In genomic region chr9:107908410-107909158, GRCm38 (mm10) we compare ENCODE assay signal across 8 mouse cellular contexts. TPM values are rescaled to one million over a fixed set of nuclear protein-coding genes. Genes with fewer than 3 reads are reported as not detected.
DNase-seq lines count a peak whose midpoint lies in the region; ATAC-seq and TF ChIP-seq lines count a peak whose summit lies in the region.

No protein-coding gene starts in this region.

- intact Hi-C loops in left cerebral cortex, postnatal 25 days (cut with DNase I), result no loop called here

- WGBS in heart, embryonic 14.5 days, result 34% methylated on average over 18 of the region's 18 CpGs
- 31% methylated on average over 18 of the region's 18 CpGs for WGBS in lung, embryonic 15.5 days
- WGBS in cerebellum, adult 2 months, result 43% methylated on average over 18 of the region's 18 CpGs

- H3K4me1 ChIP-seq in MEL (ENCODE audit: control insufficient read depth in 1 of 2, insufficient read depth in 2 of 2, low read length in 2 of 2), result peaks cover 5 to 38% of the 10 kb centered on the region in 2 experiments
- peaks cover 34 to 39% of the 10 kb centered on the region in 2 experiments for H3K4me1 ChIP-seq in heart, embryonic 14.5 days (ENCODE audit: control insufficient read depth in 2 of 2, insufficient read depth in 2 of 2, low read length in 2 of 2)
- peaks cover 43% of the 10 kb centered on the region for H3K4me1 ChIP-seq in lung, embryonic 15.5 days
- no peaks in the 10 kb centered on the region for H3K4me1 ChIP-seq in cerebellum, adult 2 months (ENCODE audit: control insufficient read depth, insufficient read depth, low read length)

- peak overlapping the region; percentile 80 for H3K4me2 ChIP-seq in heart, embryonic 14.5 days (ENCODE audit: low read length)
- H3K4me2 ChIP-seq in lung, embryonic 15.5 days, result peak overlapping the region; percentile 87

- peak; percentile 52 for DNase-seq in adrenal gland, postnatal 10 days
- no peak for DNase-seq in adrenal gland, adult 8-10 months
- DNase-seq in MEL (ENCODE audit: low read depth, low spot score), result peak; percentile 92
- no peak for DNase-seq in c-Kit-positive CD71-positive TER-119-positive erythroid progenitor cells, embryonic 14.5 days (ENCODE audit: low spot score)
- DNase-seq in left cerebral cortex, postnatal 25 days (ENCODE audit: low spot score in 2 of 2), result no peak
- no peak for DNase-seq in cerebellum, adult 2 months

- peak overlapping the region; percentile 52 to 53 for H3K4me3 ChIP-seq in MEL (ENCODE audit: control insufficient read depth in 1 of 2, insufficient read depth in 1 of 2, low read depth in 2 of 2, low read length in 2 of 2)
- H3K4me3 ChIP-seq in heart, embryonic 14.5 days (ENCODE audit: control insufficient read depth in 1 of 2, insufficient read depth in 1 of 2, low read depth in 1 of 2, low read length in 2 of 2), result peak overlapping the region; percentile 14 to 28; a peak in 3 of 4 replicates
- H3K4me3 ChIP-seq in lung, embryonic 15.5 days, result peak overlapping the region; percentile 46
- H3K4me3 ChIP-seq in cerebellum, adult 2 months (replicated peaks; ENCODE audit: insufficient read depth, low read depth, low read length), result no peak overlapping the region

- TF ChIP-seq RAD21 in MEL (IDR thresholded peaks at IDR 0.05; ENCODE audit: low read depth, low read length), result no peak

- H3K27ac ChIP-seq in MEL (ENCODE audit: control insufficient read depth, low read depth, low read length), result peak overlapping the region; percentile 95
- H3K27ac ChIP-seq in heart, embryonic 14.5 days (replicated peaks in 1 of 2; ENCODE audit: control insufficient read depth in 1 of 2, insufficient read depth in 1 of 2, low read depth in 2 of 2, low read length in 2 of 2), result peak overlapping the region; percentile 15 to 41; a peak in 1 of 4 replicates
- peak overlapping the region; percentile 45 for H3K27ac ChIP-seq in lung, embryonic 15.5 days
- no peak overlapping the region for H3K27ac ChIP-seq in cerebellum, adult 2 months (ENCODE audit: insufficient read depth, low read length)

- H3K9ac ChIP-seq in MEL (ENCODE audit: control insufficient read depth, low read depth, low read length, poor library complexity, severe bottlenecking), result peak overlapping the region; percentile 66
- H3K9ac ChIP-seq in heart, embryonic 14.5 days (ENCODE audit: low read length), result peak overlapping the region; percentile 14
- peak overlapping the region; percentile 13; the same call in 1 of the 2 replicates for H3K9ac ChIP-seq in lung, embryonic 15.5 days

- no peaks in the 10 kb centered on the region; the same call in 1 of the 2 replicates for H3K79me2 ChIP-seq in MEL (ENCODE audit: control insufficient read depth, insufficient read depth, low read length, poor library complexity)

- TF ChIP-seq POLR2A in MEL (IDR thresholded peaks at IDR 0.05; ENCODE audit: control insufficient read depth in 1 of 2, insufficient read depth in 1 of 2, low read depth in 1 of 2, low read length in 2 of 2, poor library complexity in 1 of 2), result peak; percentile 32 to 61; a peak in 2 of 4 replicates
- TF ChIP-seq POLR2A in cerebellum, adult 2 months (IDR thresholded peaks at IDR 0.05; ENCODE audit: borderline replicate concordance, insufficient read depth, low read length), result no peak

- TF ChIP-seq CTCF in MEL (IDR thresholded peaks at IDR 0.05 in 2 of 3, conservative IDR thresholded peaks at IDR 0.05 in 1 of 3; ENCODE audit: control insufficient read depth in 1 of 3, insufficient read depth in 1 of 3, low read depth in 2 of 3, low read length in 3 of 3, poor library complexity in 1 of 3, severe bottlenecking in 1 of 3), result no peak
- TF ChIP-seq CTCF in cerebellum, adult 2 months (IDR thresholded peaks at IDR 0.05; ENCODE audit: borderline replicate concordance, insufficient read depth, low read depth, low read length), result no peak

- H3K36me3 ChIP-seq in MEL (ENCODE audit: control insufficient read depth in 1 of 2, insufficient read depth in 2 of 2, low read length in 2 of 2), result peaks cover 0 to 29% of the 10 kb centered on the region in 2 experiments; a peak in 2 of 4 replicates
- H3K36me3 ChIP-seq in heart, embryonic 14.5 days (ENCODE audit: control insufficient read depth, insufficient read depth, low read length), result no peaks in the 10 kb centered on the region
- no peaks in the 10 kb centered on the region for H3K36me3 ChIP-seq in lung, embryonic 15.5 days

- TF ChIP-seq EP300 in MEL (IDR thresholded peaks at IDR 0.05; ENCODE audit: low read depth in 1 of 2, low read length in 2 of 2), result peak; percentile 69 to 78

- H3K27me3 ChIP-seq in MEL (ENCODE audit: control insufficient read depth in 1 of 2, insufficient read depth in 2 of 2, low read length in 2 of 2), result no peaks in the 10 kb centered on the region
- no peaks in the 10 kb centered on the region for H3K27me3 ChIP-seq in heart, embryonic 14.5 days (ENCODE audit: control insufficient read depth, insufficient read depth, low read length)
- peaks cover 10% of the 10 kb centered on the region for H3K27me3 ChIP-seq in lung, embryonic 15.5 days
- no peaks in the 10 kb centered on the region for H3K27me3 ChIP-seq in cerebellum, adult 2 months (ENCODE audit: control insufficient read depth, insufficient read depth, low read length)

- no peaks in the 10 kb centered on the region for H3K9me3 ChIP-seq in MEL (replicated peaks; ENCODE audit: insufficient read depth, low read length)
- H3K9me3 ChIP-seq in heart, embryonic 14.5 days (ENCODE audit: control insufficient read depth, low read length), result no peaks in the 10 kb centered on the region
- no peaks in the 10 kb centered on the region for H3K9me3 ChIP-seq in lung, embryonic 15.5 days

- no peak for ATAC-seq in heart, embryonic 14.5 days (ENCODE audit: insufficient number of reproducible peaks, insufficient read depth, low FRiP score, low read depth)
- no peak for ATAC-seq in lung, embryonic 15.5 days (ENCODE audit: borderline replicate concordance, extremely low read depth, low FRiP score, low TSS enrichment)

TF ChIP-seq in MEL, 35 proteins besides CTCF, POLR2A, EP300 and RAD21 (continues in another document):
- TF ChIP-seq MAFK (IDR thresholded peaks at IDR 0.05; ENCODE audit: borderline replicate concordance, low read depth, low read length) (no peak), SIN3A (IDR thresholded peaks at IDR 0.05; ENCODE audit: low read length) (peak; percentile 83), TBP (IDR thresholded peaks at IDR 0.05; ENCODE audit: low read depth, low read length) (peak; percentile 74)

RNA-seq across cellular contexts. Expression of gene Mst1r, which starts 1.9 kb away (rescaled TPM):
- 1 to 10 TPM; 5.6 to 8.5 TPM for total RNA-seq in adrenal gland, postnatal 10 days (2021)
- 10 to 100 TPM; 10.3 to 28.6 (median 17.9) TPM for total RNA-seq in adrenal gland, adult 8-10 months (2022)
- total RNA-seq in MEL (2012; rRNA removed), result 136 and 149 TPM in 2 replicates
- polyA plus RNA-seq in MEL (2012; ENCODE audit: insufficient read depth in 1 of 2, insufficient read length in 2 of 2, low read depth in 1 of 2, low replicate concordance in 2 of 2, missing spikeins in 1 of 2), result 100 to 1,000 TPM in 1 of 2 experiments, not detected in 1; 133 TPM
- polyA plus RNA-seq in heart, embryonic 14.5 days (2014; fragmentation: Nextera tagmentation; extraction: Ambion mirVana), result 1.00 and 1.5 TPM in 2 replicates
- polyA plus RNA-seq in lung, embryonic 15.5 days (2015; fragmentation: Nextera tagmentation; extraction: Ambion mirVana), result 4.4 TPM in 2 replicates
- total RNA-seq in left cerebral cortex, postnatal 25 days (2021), result 1 to 10 TPM in 1 of 2 experiments, under 1 TPM in 1; 0.69 to 1.3 TPM
- polyA plus RNA-seq in cerebellum, adult 2 months (2012; rRNA removed), result 0.71 and 1.0 TPM in 2 replicates

RNA-seq across cellular contexts. Expression of gene Actl11, which starts 19.7 kb away (rescaled TPM):
- not detected for total RNA-seq in adrenal gland, postnatal 10 days (2021)
- not detected for total RNA-seq in adrenal gland, adult 8-10 months (2022)
- total RNA-seq in MEL (2012; rRNA removed), result not detected in 2 replicates
- polyA plus RNA-seq in MEL (2012; ENCODE audit: insufficient read depth in 1 of 2, insufficient read length in 2 of 2, low read depth in 1 of 2, low replicate concordance in 2 of 2, missing spikeins in 1 of 2), result not detected
- not detected in 2 replicates for polyA plus RNA-seq in heart, embryonic 14.5 days (2014; fragmentation: Nextera tagmentation; extraction: Ambion mirVana)
- polyA plus RNA-seq in lung, embryonic 15.5 days (2015; fragmentation: Nextera tagmentation; extraction: Ambion mirVana), result not detected in 2 replicates
- total RNA-seq in left cerebral cortex, postnatal 25 days (2021), result not detected
- not detected in 2 replicates for polyA plus RNA-seq in cerebellum, adult 2 months (2012; rRNA removed)

RNA-seq across cellular contexts. Expression of gene Mon1a, which starts 20.6 kb away (rescaled TPM):
- 10 to 100 TPM; 11.1 to 13.1 TPM for total RNA-seq in adrenal gland, postnatal 10 days (2021)
- total RNA-seq in adrenal gland, adult 8-10 months (2022), result 10 to 100 TPM; 19.5 to 22.1 (median 20.1) TPM
- total RNA-seq in MEL (2012; rRNA removed), result 10.1 and 11.5 TPM in 2 replicates
- polyA plus RNA-seq in MEL (2012; ENCODE audit: insufficient read depth in 1 of 2, insufficient read length in 2 of 2, low read depth in 1 of 2, low replicate concordance in 2 of 2, missing spikeins in 1 of 2), result 10 to 100 TPM in 1 of 2 experiments, not detected in 1; 13.5 TPM
- polyA plus RNA-seq in heart, embryonic 14.5 days (2014; fragmentation: Nextera tagmentation; extraction: Ambion mirVana), result 8.2 and 9.4 TPM in 2 replicates
- 11.0 and 12.6 TPM in 2 replicates for polyA plus RNA-seq in lung, embryonic 15.5 days (2015; fragmentation: Nextera tagmentation; extraction: Ambion mirVana)
- 10 to 100 TPM; 22.2 to 25.4 TPM for total RNA-seq in left cerebral cortex, postnatal 25 days (2021)
- 32.4 and 34.4 TPM in 2 replicates for polyA plus RNA-seq in cerebellum, adult 2 months (2012; rRNA removed)

RNA-seq across cellular contexts. Expression of gene Camkv, which starts 26.9 kb away (rescaled TPM):
- 1 to 10 TPM; 1.6 to 2.7 TPM for total RNA-seq in adrenal gland, postnatal 10 days (2021)
- total RNA-seq in adrenal gland, adult 8-10 months (2022), result 10 to 100 TPM in 2 of 4 experiments, 1 to 10 TPM in 2; 6.4 to 11.1 (median 9.7) TPM
- total RNA-seq in MEL (2012; rRNA removed), result 0.08 and 0.39 TPM in 2 replicates
- under 1 TPM in 1 of 2 experiments, not detected in 1; 0.14 TPM for polyA plus RNA-seq in MEL (2012; ENCODE audit: insufficient read depth in 1 of 2, insufficient read length in 2 of 2, low read depth in 1 of 2, low replicate concordance in 2 of 2, missing spikeins in 1 of 2)
- 0.07 and 0.13 TPM in 2 replicates for polyA plus RNA-seq in heart, embryonic 14.5 days (2014; fragmentation: Nextera tagmentation; extraction: Ambion mirVana)
- 2.8 and 3.1 TPM in 2 replicates for polyA plus RNA-seq in lung, embryonic 15.5 days (2015; fragmentation: Nextera tagmentation; extraction: Ambion mirVana)
- 100 to 1,000 TPM; 352 to 354 TPM for total RNA-seq in left cerebral cortex, postnatal 25 days (2021)
- 20.2 and 25.1 TPM in 2 replicates for polyA plus RNA-seq in cerebellum, adult 2 months (2012; rRNA removed)

RNA-seq across cellular contexts. Expression of gene Rbm6, which starts 35.5 kb away (rescaled TPM):
- total RNA-seq in adrenal gland, postnatal 10 days (2021), result 10 to 100 TPM; 35.9 to 56.7 TPM
- 10 to 100 TPM; 51.7 to 91.6 (median 58.9) TPM for total RNA-seq in adrenal gland, adult 8-10 months (2022)
- 54.2 and 55.8 TPM in 2 replicates for total RNA-seq in MEL (2012; rRNA removed)
- polyA plus RNA-seq in MEL (2012; ENCODE audit: insufficient read depth in 1 of 2, insufficient read length in 2 of 2, low read depth in 1 of 2, low replicate concordance in 2 of 2, missing spikeins in 1 of 2), result 100 to 1,000 TPM in 1 of 2 experiments, 10 to 100 TPM in 1; 55.7 to 521 TPM
- 41.5 and 42.8 TPM in 2 replicates for polyA plus RNA-seq in heart, embryonic 14.5 days (2014; fragmentation: Nextera tagmentation; extraction: Ambion mirVana)
- 68.7 and 74.0 TPM in 2 replicates for polyA plus RNA-seq in lung, embryonic 15.5 days (2015; fragmentation: Nextera tagmentation; extraction: Ambion mirVana)
- total RNA-seq in left cerebral cortex, postnatal 25 days (2021), result 10 to 100 TPM; 57.0 to 65.0 TPM
- 64.5 and 66.4 TPM in 2 replicates for polyA plus RNA-seq in cerebellum, adult 2 months (2012; rRNA removed)

Comparison
In these comparisons a context has a peak if more than half of its experiments do, and no peak if none do; other contexts are left out.
1. DNase-seq: peak in adrenal gland, postnatal 10 days (single experiment) and MEL (single experiment); none in adrenal gland, adult 8-10 months (single experiment), c-Kit-positive CD71-positive TER-119-positive erythroid progenitor cells, embryonic 14.5 days (single experiment), left cerebral cortex, postnatal 25 days (0 of 2) and cerebellum, adult 2 months (0 of 2).
2. H3K9ac ChIP-seq: peak in every context shown above with its lines; median percentile 66 in MEL; 14 in heart, embryonic 14.5 days; 13 in lung, embryonic 15.5 days.